Mouse (Mus musculus) myocyte (in vitro differentiated cells): ENCODE data around the gene Gbp2b.

Experiments
- CEBPB ChIP-seq: IDR thresholded peaks from 2 replicates; pipeline ENCODE4 v1.6.1; 2011; ENCODE audit warnings: mild to moderate bottlenecking, moderate library complexity; ENCODE audit not compliant: poor library complexity, insufficient read depth, severe bottlenecking
- E2F4 ChIP-seq: IDR thresholded peaks from one replicate; pipeline ENCODE4 v1.6.1; 2011; ENCODE audit warnings: mild to moderate bottlenecking, control low read depth, moderate library complexity; ENCODE audit not compliant: insufficient read depth
- POLR2A ChIP-seq: IDR thresholded peaks from one replicate; pipeline ENCODE4 v1.6.1; 2011; ENCODE audit warnings: low read depth, mild to moderate bottlenecking, control low read depth, moderate library complexity; ENCODE audit not compliant: insufficient read length
- POLR2AphosphoS2 ChIP-seq: IDR thresholded peaks from one replicate; pipeline ENCODE4 v1.6.1; 2011; ENCODE audit warnings: low read depth, control low read depth; ENCODE audit not compliant: insufficient read length
- TCF12 ChIP-seq: IDR thresholded peaks from one replicate; pipeline ENCODE4 v1.6.1; 2011; ENCODE audit warnings: mild to moderate bottlenecking, control low read depth; ENCODE audit not compliant: poor library complexity, insufficient read depth, severe bottlenecking
- TCF3 ChIP-seq: IDR thresholded peaks from one replicate; pipeline ENCODE4 v1.6.1; 2011; ENCODE audit warnings: low read depth, control low read depth; ENCODE audit not compliant: insufficient read length

- no peak for TF ChIP-seq TCF3
- no peak for TF ChIP-seq POLR2A
- no peak for TF ChIP-seq TCF12
- TF ChIP-seq POLR2AphosphoS2, result no peak
- no peak for TF ChIP-seq E2F4
- no peak for TF ChIP-seq CEBPB
These were observed 7.0 kb downstream of the Gbp2b start for GRCm38 (mm10) chr3:142601675-142602074.
